Mouse (Mus musculus) brain, embryonic 14.5 days (tissue): ENCODE results near the gene Slc6a11.

Experiments used
- CTCF ChIP-seq: fragments of 200-500 bp; IDR thresholded peaks from 2 replicates; pipeline ENCODE4 v1.5.1; 2012; ENCODE audit warnings: inconsistent platforms, mild to moderate bottlenecking, moderate library complexity, borderline replicate concordance; ENCODE audit not compliant: insufficient read depth, insufficient read length; ENCODE audit errors: extremely low read depth
- POLR2A ChIP-seq: fragments of 200-500 bp; IDR thresholded peaks from 2 replicates; pipeline ENCODE4 v1.6.1; 2012; ENCODE audit warnings: mild to moderate bottlenecking, inconsistent platforms, borderline replicate concordance; ENCODE audit not compliant: poor library complexity, insufficient read depth, insufficient read length, severe bottlenecking; ENCODE audit errors: extremely low read depth

DNA sequence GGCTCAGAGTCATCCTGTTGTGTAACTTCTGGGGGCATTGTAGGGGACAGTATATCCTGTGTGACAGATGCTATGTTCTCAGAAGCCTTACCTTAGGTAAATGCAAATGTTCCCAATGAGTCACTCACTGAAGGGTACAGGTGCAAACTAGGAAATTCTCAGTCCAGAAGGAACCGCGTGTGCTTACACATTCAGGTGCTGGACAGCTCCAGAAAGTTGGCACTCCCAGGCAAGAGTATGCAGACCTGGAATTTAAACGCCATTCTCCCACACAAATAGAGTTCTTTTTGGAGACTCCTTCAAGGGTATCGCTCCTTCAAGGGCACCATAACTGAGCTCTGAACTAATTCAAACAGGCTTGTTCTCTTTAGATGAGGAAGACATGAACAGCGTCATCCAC, 5.5 kb upstream of the Slc6a11 start:
- TF ChIP-seq POLR2A (no peak), CTCF (no peak)
